Mouse (Mus musculus) liver, embryonic 14.5 days (tissue): ENCODE data around the gene Slc22a20. TPM values are rescaled to one million over a fixed set of nuclear protein-coding genes. Genes with fewer than 3 reads are reported as not detected.

Source experiments
- ATAC-seq: fragments of 200-750 bp; cut with Nextera tagmentation; 2 replicates; pipeline ENCODE4 v1.8.0; 2017; ENCODE audit warnings: moderate number of reproducible peaks, mild to moderate bottlenecking, moderate library complexity; ENCODE audit not compliant: insufficient read depth
- DNase-seq, 3 experiments: peaks; one replicate each; pipeline ENCODE4 v3.0.0-alpha.2; 2012 to 2013; ENCODE audit warnings: low read depth in 3 of 3, low spot score in 3 of 3
- H3K27ac ChIP-seq: fragments of 300-500 bp; sonication (generic); 2 replicates; pipeline ENCODE4 v1.5.1; 2014; ENCODE audit warnings: moderate library complexity, mild to moderate bottlenecking, control low read depth, inconsistent platforms
- H3K27me3 ChIP-seq: fragments of 300-500 bp; sonication (generic); 2 replicates; pipeline ENCODE4 v1.6.1; 2014; ENCODE audit warnings: mild to moderate bottlenecking, low read length, moderate library complexity; ENCODE audit not compliant: control insufficient read depth, insufficient read depth
- H3K36me3 ChIP-seq: fragments of 300-500 bp; sonication (generic); replicated peaks from 2 replicates; pipeline ENCODE4 v1.6.1; 2014; ENCODE audit warnings: low read depth; ENCODE audit not compliant: control insufficient read depth, insufficient read depth
- H3K4me1 ChIP-seq, 2 experiments: fragments of 200-500 bp in 1 of 2; fragments of 300-500 bp in 1 of 2; sonication (generic) in 1 of 2; replicated peaks; 2 replicates each; pipeline ENCODE4 v1.6.1; 2012 to 2014; ENCODE audit warnings: antibody characterized with exemption in 1 of 2, inconsistent platforms in 1 of 2, low read length in 1 of 2; ENCODE audit not compliant: control insufficient read depth in 2 of 2, insufficient read depth in 2 of 2
- H3K4me2 ChIP-seq: fragments of 300-500 bp; sonication (generic); 2 replicates; pipeline ENCODE4 v1.6.1; 2014; ENCODE audit warnings: low read depth, mild to moderate bottlenecking, control low read depth, moderate library complexity
- H3K4me3 ChIP-seq, 2 experiments: fragments of 200-500 bp in 1 of 2; fragments of 300-500 bp in 1 of 2; sonication (generic) in 1 of 2; 2 replicates each; pipeline ENCODE4 v1.5.1; 2012 to 2014; ENCODE audit warnings: low read depth in 2 of 2, low read length in 2 of 2, mild to moderate bottlenecking in 2 of 2, control low read depth in 1 of 2, inconsistent platforms in 1 of 2, moderate library complexity in 1 of 2; ENCODE audit not compliant: insufficient read depth in 1 of 2
- H3K9ac ChIP-seq: fragments of 300-500 bp; sonication (generic); replicated peaks from 2 replicates; pipeline ENCODE4 v1.6.1; 2014; ENCODE audit warnings: mild to moderate bottlenecking, control low read depth, moderate library complexity
- H3K9me3 ChIP-seq: fragments of 300-500 bp; sonication (generic); 2 replicates; pipeline ENCODE4 v1.6.1; 2016; ENCODE audit warnings: low read length, mixed read lengths; ENCODE audit not compliant: control insufficient read depth
- CTCF ChIP-seq: IDR thresholded peaks from 2 replicates; pipeline ENCODE4 v1.5.1; 2016; ENCODE audit warnings: antibody characterized with exemption, low read depth, control low read depth
- EP300 ChIP-seq: IDR thresholded peaks from 2 replicates; pipeline ENCODE4 v1.6.1; 2016; ENCODE audit warnings: antibody characterized with exemption, low read depth
- WGBS: fragments of 180-500 bp; shearing (Covaris S2); extraction: QIAGEN DNeasy Blood & Tissue Kit; methylation state at CpG from one replicate; pipeline ENCODE4 v1.1.7; 2014; ENCODE audit not compliant: insufficient replicate concordance; 5-methylcytosine and 5-hydroxymethylcytosine counted together
- polyA plus RNA-seq, 2 experiments: library from polyadenylated mRNA; depleted of rRNA in 1 of 2; stranded (reverse) in 1 of 2; unstranded in 1 of 2; fragments of >200 nt; fragmentation: Nextera tagmentation in 1 of 2; extraction: Ambion mirVana in 1 of 2; gene quantifications; 2 replicates each; pipeline versions ENCODE4 v1.2.1 to v1.2.3; 2012 to 2014

Gene Slc22a20
- polyA plus RNA-seq, 2 experiments: 0.08 TPM; not detected in 1

DNA sequence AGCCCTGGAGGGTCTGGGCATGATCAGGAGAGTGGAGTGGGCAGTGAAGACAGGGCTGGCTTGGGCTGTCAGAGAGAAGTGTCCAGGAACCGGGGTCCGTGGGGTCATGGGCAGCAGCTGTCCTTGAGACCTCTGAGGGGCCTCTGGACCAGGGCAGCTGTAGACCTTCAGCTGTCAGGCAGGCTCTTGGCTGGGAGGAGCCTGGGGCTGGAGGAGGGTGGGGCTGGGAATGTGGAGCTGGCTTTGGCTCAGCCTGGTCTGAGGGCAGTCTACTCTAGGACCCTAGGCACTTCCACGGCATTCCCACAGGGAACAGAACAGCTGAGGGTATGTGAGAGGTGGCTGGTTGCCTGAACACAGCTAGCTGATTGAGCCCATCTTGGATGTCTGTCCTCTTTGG lies 50.7 kb downstream of the Slc22a20 start:
- no peaks in the 10 kb centered on the region for H3K9me3 ChIP-seq
- ATAC-seq (no peak), DNase-seq (no peak)
- no peaks in the 10 kb centered on the region; the same call in 1 of the 2 replicates for H3K27me3 ChIP-seq
- WGBS: 45% methylated on average over 3 of the region's 3 CpGs
- no peak overlapping the region for H3K4me2 ChIP-seq
- H3K4me3 ChIP-seq: no peak overlapping the region
- H3K9ac ChIP-seq: no peak overlapping the region
- peaks cover 7% of the 10 kb centered on the region; the same call in 1 of the 2 replicates for H3K36me3 ChIP-seq
- H3K4me1 ChIP-seq: peaks cover 12 to 24% of the 10 kb centered on the region in 2 experiments
- H3K27ac ChIP-seq: no peak overlapping the region
- no peak for TF ChIP-seq CTCF
- no peak for TF ChIP-seq EP300

- DNase-seq (no peak), ATAC-seq (peak; percentile 16; the same call in 1 of the 2 replicates)
- no peak overlapping the region for H3K27ac ChIP-seq
- peaks cover 6 to 12% of the 10 kb centered on the region in 2 experiments for H3K4me1 ChIP-seq
- 42% methylated on average over 14 of the region's 14 CpGs for WGBS
- no peak overlapping the region for H3K4me2 ChIP-seq
- no peak overlapping the region for H3K9ac ChIP-seq
- H3K36me3 ChIP-seq: no peaks in the 10 kb centered on the region
- no peaks in the 10 kb centered on the region for H3K9me3 ChIP-seq
- no peak overlapping the region for H3K4me3 ChIP-seq
- no peak for TF ChIP-seq EP300
- TF ChIP-seq CTCF: no peak
- H3K27me3 ChIP-seq: peaks cover 7% of the 10 kb centered on the region
Observed at GRCm38 (mm10) chr19:5929634-5930596, 56.0 kb downstream of the Slc22a20 start.

DNA sequence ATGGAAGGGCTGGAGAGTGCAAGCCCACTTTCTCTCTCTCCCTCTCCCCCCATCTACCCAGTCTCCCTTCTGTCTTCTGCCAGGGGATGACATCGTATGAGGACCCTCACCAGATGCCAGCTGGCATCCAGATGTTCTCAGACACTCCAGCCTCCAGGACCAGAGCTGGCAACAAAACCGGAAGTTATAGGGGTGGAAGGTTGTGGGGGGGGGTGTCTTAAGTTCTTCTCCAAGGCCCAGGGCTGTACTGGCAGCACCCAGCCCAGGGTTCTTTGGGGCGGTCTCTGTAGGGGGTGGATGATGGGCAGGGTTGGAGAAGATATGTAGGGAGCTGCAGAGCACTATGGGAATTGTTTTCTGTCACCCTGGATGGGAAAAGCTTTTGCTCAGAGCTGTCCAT lies 57.4 kb downstream of the Slc22a20 start:
- no peaks in the 10 kb centered on the region for H3K9me3 ChIP-seq
- no peak overlapping the region for H3K9ac ChIP-seq
- peaks cover 13 to 18% of the 10 kb centered on the region in 2 experiments for H3K4me1 ChIP-seq
- H3K27ac ChIP-seq: no peak overlapping the region
- H3K4me3 ChIP-seq: no peak overlapping the region
- ATAC-seq (no peak), DNase-seq (no peak)
- H3K27me3 ChIP-seq: peaks cover 7% of the 10 kb centered on the region
- 48% methylated on average over 3 of the region's 3 CpGs for WGBS
- TF ChIP-seq EP300: no peak
- no peak for TF ChIP-seq CTCF
- no peak overlapping the region for H3K4me2 ChIP-seq
- no peaks in the 10 kb centered on the region for H3K36me3 ChIP-seq

DNA sequence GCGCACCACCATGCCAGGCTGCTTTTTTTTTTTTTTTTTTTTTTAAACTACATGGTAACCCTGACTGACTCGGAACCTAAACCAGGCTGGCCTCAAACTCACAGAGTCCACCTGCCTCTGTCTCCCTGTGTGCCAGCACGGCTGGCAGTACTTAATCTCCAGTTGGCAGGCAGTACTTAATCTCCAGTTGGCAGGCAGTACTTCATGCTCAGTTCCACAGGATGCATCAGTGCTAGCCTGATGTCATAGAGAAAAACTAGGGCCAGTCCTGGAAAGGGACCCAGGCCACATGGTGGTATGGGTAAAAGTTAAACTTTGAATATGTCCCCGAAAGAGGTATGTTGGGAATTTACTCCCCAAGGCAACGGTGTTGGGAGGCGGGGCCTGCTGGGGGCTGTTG lies 57.8 kb downstream of the Slc22a20 start:
- no peaks in the 10 kb centered on the region for H3K36me3 ChIP-seq
- no peak overlapping the region for H3K27ac ChIP-seq
- H3K27me3 ChIP-seq: peaks cover 7% of the 10 kb centered on the region
- WGBS: 61% methylated on average over 6 of the region's 6 CpGs
- H3K9me3 ChIP-seq: no peaks in the 10 kb centered on the region
- H3K4me1 ChIP-seq: peaks cover 16 to 22% of the 10 kb centered on the region in 2 experiments
- no peak overlapping the region for H3K4me3 ChIP-seq
- no peak for ATAC-seq
- H3K9ac ChIP-seq: no peak overlapping the region
- no peak overlapping the region for H3K4me2 ChIP-seq
- TF ChIP-seq CTCF: no peak
- no peak for TF ChIP-seq EP300
- DNase-seq: no peak

- Histone ChIP-seq H3K4me1 (peaks cover 22 to 27% of the 10 kb centered on the region in 2 experiments), H3K9ac (no peak overlapping the region), H3K4me2 (no peak overlapping the region), H3K9me3 (no peaks in the 10 kb centered on the region), H3K27ac (no peak overlapping the region), H3K27me3 (peaks cover 7% of the 10 kb centered on the region), H3K36me3 (no peaks in the 10 kb centered on the region), H3K4me3 (no peak overlapping the region)
- TF ChIP-seq EP300 (no peak), CTCF (no peak)
- 55% methylated on average over 8 of the region's 8 CpGs for WGBS
- no peak for ATAC-seq
- no peak for DNase-seq
Observed at GRCm38 (mm10) chr19:5927532-5927931, 58.4 kb downstream of the Slc22a20 start.
